Mouse (Mus musculus) MEL (cell line): ENCODE results near the gene Aff4. TPM values are rescaled to one million over a fixed set of nuclear protein-coding genes. Genes with fewer than 3 reads are reported as not detected.

ENCODE experiments used
- DNase-seq: peaks from one replicate; pipeline ENCODE4 v3.0.0; 2011; ENCODE audit warnings: low read depth, low spot score
- H3K27ac ChIP-seq: 2 replicates; pipeline ENCODE4 v1.5.1; 2012; ENCODE audit warnings: low read depth, mild to moderate bottlenecking, control low read depth, low read length, moderate library complexity; ENCODE audit not compliant: control insufficient read depth
- H3K27me3 ChIP-seq, 2 experiments: fragments of 150-350 bp in 1 of 2; sonication (generic) in 1 of 2; 2 replicates each; pipeline ENCODE4 v1.6.1; 2012; ENCODE audit warnings: low read length in 2 of 2, mild to moderate bottlenecking in 2 of 2, improper control_type of control experiment in 1 of 2, moderate library complexity in 1 of 2; ENCODE audit not compliant: insufficient read depth in 2 of 2, control insufficient read depth in 1 of 2
- H3K36me3 ChIP-seq, 2 experiments: 2 replicates each; pipeline ENCODE4 v1.6.1; 2012 to 2014; ENCODE audit warnings: low read length in 2 of 2, improper control_type of control experiment in 1 of 2, inconsistent platforms in 1 of 2, mild to moderate bottlenecking in 1 of 2; ENCODE audit not compliant: insufficient read depth in 2 of 2, control insufficient read depth in 1 of 2
- H3K4me1 ChIP-seq, 2 experiments: fragments of 150-350 bp in 1 of 2; sonication (generic) in 1 of 2; 2 replicates each; pipeline ENCODE4 v1.6.1; 2012; ENCODE audit warnings: low read length in 2 of 2, improper control_type of control experiment in 1 of 2, mild to moderate bottlenecking in 1 of 2; ENCODE audit not compliant: insufficient read depth in 2 of 2, control insufficient read depth in 1 of 2
- H3K4me3 ChIP-seq, 2 experiments: fragments of 150-350 bp in 1 of 2; sonication (generic) in 1 of 2; 2 replicates each; pipeline ENCODE4 v1.5.1; 2012; ENCODE audit warnings: low read depth in 2 of 2, low read length in 2 of 2, mild to moderate bottlenecking in 2 of 2, moderate library complexity in 2 of 2, control low read depth in 1 of 2, improper control_type of control experiment in 1 of 2; ENCODE audit not compliant: control insufficient read depth in 1 of 2, insufficient read depth in 1 of 2
- H3K79me2 ChIP-seq: 2 replicates; pipeline ENCODE4 v1.6.1; 2012; ENCODE audit warnings: mild to moderate bottlenecking, low read length, moderate library complexity; ENCODE audit not compliant: control insufficient read depth, poor library complexity, insufficient read depth
- H3K9ac ChIP-seq: 2 replicates; pipeline ENCODE4 v1.6.1; 2012; ENCODE audit warnings: low read depth, mild to moderate bottlenecking, control low read depth, low read length, moderate library complexity; ENCODE audit not compliant: control insufficient read depth, poor library complexity, severe bottlenecking
- H3K9me3 ChIP-seq: fragments of 150-350 bp; sonication (generic); replicated peaks from 2 replicates; pipeline ENCODE4 v1.6.1; 2012; ENCODE audit warnings: mild to moderate bottlenecking, low read length, improper control_type of control experiment, moderate library complexity; ENCODE audit not compliant: insufficient read depth
- BHLHE40 ChIP-seq: IDR thresholded peaks from 2 replicates; pipeline ENCODE4 v1.6.1; 2012; ENCODE audit warnings: low read depth, mild to moderate bottlenecking, inconsistent platforms, low read length, improper control_type of control experiment, borderline replicate concordance
- CHD1 ChIP-seq: IDR thresholded peaks from 2 replicates; pipeline ENCODE4 v1.6.1; 2012; ENCODE audit warnings: low read depth, mild to moderate bottlenecking, inconsistent platforms, low read length, improper control_type of control experiment
- CHD2 ChIP-seq: IDR thresholded peaks from 2 replicates; pipeline ENCODE4 v1.6.1; 2011; ENCODE audit warnings: low read length, improper control_type of control experiment
- CTCF ChIP-seq, 3 experiments: IDR thresholded peaks in 2 of 3; conservative IDR thresholded peaks in 1 of 3; 2 replicates each; pipeline ENCODE4 v1.5.1; 2011 to 2012; ENCODE audit warnings: low read length in 3 of 3, low read depth in 2 of 3, mild to moderate bottlenecking in 2 of 3, improper control_type of control experiment in 1 of 3, inconsistent platforms in 1 of 3, mixed read lengths in 1 of 3, moderate library complexity in 1 of 3; ENCODE audit not compliant: control insufficient read depth in 1 of 3, insufficient read depth in 1 of 3, poor library complexity in 1 of 3, severe bottlenecking in 1 of 3
- E2F4 ChIP-seq: IDR thresholded peaks from 2 replicates; pipeline ENCODE4 v1.6.1; 2011; ENCODE audit warnings: low read depth, low read length, improper control_type of control experiment, borderline replicate concordance
- ELF1 ChIP-seq: IDR thresholded peaks from 2 replicates; pipeline ENCODE4 v1.6.1; 2014; ENCODE audit warnings: low read depth, mild to moderate bottlenecking, inconsistent platforms, low read length, improper control_type of control experiment, moderate library complexity
- EP300 ChIP-seq, 2 experiments: IDR thresholded peaks; 2 replicates each; pipeline ENCODE4 v1.6.1; 2011; ENCODE audit warnings: improper control_type of control experiment in 2 of 2, low read length in 2 of 2, low read depth in 1 of 2, mild to moderate bottlenecking in 1 of 2
- ETS1 ChIP-seq: IDR thresholded peaks from 2 replicates; pipeline ENCODE4 v1.6.1; 2012; ENCODE audit warnings: low read depth, mild to moderate bottlenecking, inconsistent platforms, low read length, improper control_type of control experiment, moderate library complexity
- GABPA ChIP-seq: IDR thresholded peaks from 2 replicates; pipeline ENCODE4 v1.6.1; 2012; ENCODE audit warnings: low read depth, mild to moderate bottlenecking, inconsistent platforms, low read length, improper control_type of control experiment, moderate library complexity
- GATA1 ChIP-seq: IDR thresholded peaks from 2 replicates; pipeline ENCODE4 v1.6.1; 2011; ENCODE audit warnings: low read depth, low read length, improper control_type of control experiment
- HCFC1 ChIP-seq: IDR thresholded peaks from 2 replicates; pipeline ENCODE4 v1.6.1; 2012; ENCODE audit warnings: low read depth, mild to moderate bottlenecking, inconsistent platforms, low read length, improper control_type of control experiment, moderate library complexity
- JUND ChIP-seq: IDR thresholded peaks from 2 replicates; pipeline ENCODE4 v1.6.1; 2011; ENCODE audit warnings: low read depth, mild to moderate bottlenecking, improper control_type of control experiment, low read length
- KAT2A ChIP-seq: conservative IDR thresholded peaks from 2 replicates; pipeline ENCODE4 v1.6.1; 2012; ENCODE audit warnings: low read depth, low read length, improper control_type of control experiment, inconsistent platforms
- MAFK ChIP-seq: IDR thresholded peaks from 2 replicates; pipeline ENCODE4 v1.6.1; 2011; ENCODE audit warnings: low read depth, mild to moderate bottlenecking, low read length, improper control_type of control experiment, borderline replicate concordance
- MAZ ChIP-seq: IDR thresholded peaks from 2 replicates; pipeline ENCODE4 v1.6.1; 2012; ENCODE audit warnings: low read depth, mild to moderate bottlenecking, inconsistent platforms, low read length, improper control_type of control experiment
- MEF2A ChIP-seq: IDR thresholded peaks from 2 replicates; pipeline ENCODE4 v1.6.1; 2014; ENCODE audit warnings: low read depth, mild to moderate bottlenecking, inconsistent platforms, low read length, improper control_type of control experiment; ENCODE audit not compliant: poor library complexity, insufficient replicate concordance, severe bottlenecking; ENCODE audit errors: extremely low read depth
- MXI1 ChIP-seq: IDR thresholded peaks from 2 replicates; pipeline ENCODE4 v1.6.1; 2011; ENCODE audit warnings: mild to moderate bottlenecking, low read depth, low read length, improper control_type of control experiment
- MYB ChIP-seq: IDR thresholded peaks from 2 replicates; pipeline ENCODE4 v1.6.1; 2011; ENCODE audit warnings: mild to moderate bottlenecking, low read depth, low read length, improper control_type of control experiment
- NELFE ChIP-seq: IDR thresholded peaks from 2 replicates; pipeline ENCODE4 v1.6.1; 2011; ENCODE audit warnings: low read depth, low read length, improper control_type of control experiment
- NRF1 ChIP-seq: IDR thresholded peaks from 2 replicates; pipeline ENCODE4 v1.6.1; 2014; ENCODE audit warnings: low read depth, mild to moderate bottlenecking, inconsistent platforms, low read length, improper control_type of control experiment, moderate library complexity; ENCODE audit not compliant: poor library complexity, insufficient read depth, severe bottlenecking
- POLR2A ChIP-seq, 2 experiments: IDR thresholded peaks; 2 replicates each; pipeline ENCODE4 v1.6.1; 2011 to 2012; ENCODE audit warnings: low read length in 2 of 2, mild to moderate bottlenecking in 2 of 2, control low read depth in 1 of 2, improper control_type of control experiment in 1 of 2, low read depth in 1 of 2, moderate library complexity in 1 of 2; ENCODE audit not compliant: control insufficient read depth in 1 of 2, insufficient read depth in 1 of 2, poor library complexity in 1 of 2
- POLR2AphosphoS2 ChIP-seq: IDR thresholded peaks from 2 replicates; pipeline ENCODE4 v1.6.1; 2011; ENCODE audit warnings: low read length, improper control_type of control experiment
- POLR2AphosphoS5 ChIP-seq: IDR thresholded peaks from 2 replicates; pipeline ENCODE4 v1.6.1; 2012; ENCODE audit warnings: low read depth, borderline replicate concordance, mild to moderate bottlenecking, inconsistent platforms, low read length, moderate library complexity, mixed read lengths
- RAD21 ChIP-seq: IDR thresholded peaks from 2 replicates; pipeline ENCODE4 v1.6.1; 2011; ENCODE audit warnings: mild to moderate bottlenecking, low read depth, low read length, improper control_type of control experiment
- TBP ChIP-seq: IDR thresholded peaks from 2 replicates; pipeline ENCODE4 v1.8.0; 2011; ENCODE audit warnings: low read depth, low read length, improper control_type of control experiment
- UBTF ChIP-seq: IDR thresholded peaks from 2 replicates; pipeline ENCODE4 v1.6.1; 2012; ENCODE audit warnings: low read depth, mild to moderate bottlenecking, inconsistent platforms, low read length, improper control_type of control experiment, moderate library complexity, borderline replicate concordance; ENCODE audit not compliant: insufficient read depth
- USF1 ChIP-seq: IDR thresholded peaks from 2 replicates; pipeline ENCODE4 v1.6.1; 2014; ENCODE audit warnings: low read depth, mild to moderate bottlenecking, inconsistent platforms, low read length, improper control_type of control experiment, moderate library complexity
- USF2 ChIP-seq, 2 experiments: IDR thresholded peaks; 2 replicates each; pipeline ENCODE4 v1.6.1; 2011 to 2012; ENCODE audit warnings: improper control_type of control experiment in 2 of 2, low read length in 2 of 2, borderline replicate concordance in 1 of 2, inconsistent platforms in 1 of 2, low read depth in 1 of 2, mild to moderate bottlenecking in 1 of 2; ENCODE audit not compliant: insufficient read depth in 1 of 2
- ZC3H11A ChIP-seq: IDR thresholded peaks from 2 replicates; pipeline ENCODE4 v1.6.1; 2012; ENCODE audit warnings: low read depth, mild to moderate bottlenecking, inconsistent platforms, low read length, improper control_type of control experiment
- ZKSCAN1 ChIP-seq: IDR thresholded peaks from 2 replicates; pipeline ENCODE4 v1.6.1; 2012; ENCODE audit warnings: low read depth, mild to moderate bottlenecking, inconsistent platforms, low read length, improper control_type of control experiment, moderate library complexity
- ZMIZ1 ChIP-seq: IDR thresholded peaks from 2 replicates; pipeline ENCODE4 v1.6.1; 2012; ENCODE audit warnings: low read depth, mild to moderate bottlenecking, inconsistent platforms, low read length, improper control_type of control experiment, moderate library complexity
- ZNF384 ChIP-seq: IDR thresholded peaks from 2 replicates; pipeline ENCODE4 v1.6.1; 2012; ENCODE audit warnings: low read depth, mild to moderate bottlenecking, inconsistent platforms, low read length, improper control_type of control experiment
- polyA plus RNA-seq, 2 experiments: library from polyadenylated mRNA; stranded (reverse) in 1 of 2; unstranded in 1 of 2; fragments of >175 nt in 1 of 2; fragments of >200 nt in 1 of 2; gene quantifications; 2 replicates each; pipeline versions ENCODE4 v1.2.1 to v1.2.4; 2012; ENCODE audit warnings: low replicate concordance in 2 of 2, low read depth in 1 of 2; ENCODE audit not compliant: insufficient read length in 2 of 2, insufficient read depth in 1 of 2, missing spikeins in 1 of 2
- total RNA-seq: library from RNA; depleted of rRNA; stranded (reverse); fragments of 300-350 nt; gene quantifications from 2 replicates; pipeline ENCODE4 v1.2.3, GENCODE M21; 2012

Aff4 gene
- total and polyA plus RNA-seq, 3 experiments, result 29.0 to 268 (median 47.7) TPM

DNA sequence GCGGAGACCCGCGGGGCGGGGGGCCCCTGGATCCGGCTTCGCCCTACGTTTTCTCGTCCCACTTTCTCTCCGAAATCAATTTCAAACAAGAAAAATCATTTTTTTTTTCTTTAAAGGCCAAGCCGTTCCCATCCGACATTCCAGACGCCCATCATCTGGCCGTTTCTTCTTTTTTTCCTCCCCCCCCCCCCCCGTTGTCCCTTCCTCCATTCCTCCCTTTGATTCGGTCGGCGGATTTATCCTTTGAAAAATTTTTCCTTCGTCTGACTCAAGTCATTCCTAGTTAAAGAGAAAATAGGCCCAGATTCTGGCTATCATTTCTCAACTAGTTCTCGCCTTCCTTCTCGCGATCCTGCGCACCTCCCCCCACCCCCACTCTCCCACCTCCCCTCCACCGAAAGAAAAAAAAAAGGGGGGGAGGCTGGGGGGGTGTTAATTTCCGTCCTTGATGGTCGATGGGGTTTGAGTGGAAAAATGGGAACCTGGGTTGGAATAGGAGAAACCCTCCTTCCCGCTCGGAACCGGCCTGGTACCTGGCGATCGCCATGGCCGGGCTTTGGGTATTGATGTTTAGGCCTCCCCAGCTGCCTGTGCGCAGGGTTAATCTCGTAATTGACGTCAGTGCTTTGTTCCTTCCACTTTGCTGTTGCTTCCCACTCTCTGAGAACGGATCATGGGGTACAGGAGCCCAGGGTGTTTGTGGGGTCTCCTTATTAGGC is 750 bp downstream of the Aff4 start (continued):
- TF ChIP-seq RAD21 (no peak), USF1 (peak; percentile 32; the same call in 1 of the 2 replicates), GABPA (no peak), ZKSCAN1 (no peak), CHD2 (peak; percentile 96), ZC3H11A (no peak), MAZ (peak; percentile 88), HCFC1 (peak; percentile 66)

DNA sequence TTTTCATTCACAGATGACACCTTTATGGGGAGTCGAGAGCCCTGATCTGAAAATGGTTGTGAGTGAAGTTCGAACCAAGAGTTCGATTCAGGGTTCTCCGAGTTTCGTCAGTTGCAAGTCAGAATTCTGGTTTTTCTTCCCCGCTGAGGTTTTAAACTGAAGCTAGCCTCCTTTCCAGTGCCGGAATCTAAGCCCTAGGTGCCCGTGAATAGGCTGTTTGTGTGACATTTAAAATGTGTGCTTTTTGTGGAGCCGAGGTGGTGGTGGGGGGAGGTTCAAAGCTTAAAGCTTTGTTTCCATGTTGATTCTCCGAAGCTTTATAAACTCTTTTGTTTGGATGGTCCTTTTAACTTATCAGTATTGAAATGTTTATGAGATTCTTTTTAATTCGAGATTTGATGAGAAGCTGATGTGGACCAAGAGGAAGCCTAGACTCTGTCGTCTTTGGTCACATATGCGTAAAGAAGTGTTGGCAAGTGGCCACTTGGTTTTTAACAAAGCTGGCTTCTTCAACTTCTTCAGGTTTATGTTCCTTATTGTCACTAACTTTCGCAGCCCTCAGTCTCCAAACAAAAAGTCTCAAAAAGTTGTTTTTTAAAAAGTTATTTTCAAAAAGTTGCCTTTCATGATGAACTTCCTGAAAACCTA is 1.4 kb downstream of the Aff4 start:
- Histone ChIP-seq H3K9me3 (no peaks in the 10 kb centered on the region), H3K27me3 (no peaks in the 10 kb centered on the region), H3K9ac (peak overlapping the region; percentile 100), H3K4me3 (peak overlapping the region; percentile 88 to 98), H3K36me3 (peaks cover 10 to 39% of the 10 kb centered on the region in 2 experiments), H3K79me2 (peaks cover 36% of the 10 kb centered on the region), H3K27ac (peak overlapping the region; percentile 93), H3K4me1 (peaks cover 20 to 22% of the 10 kb centered on the region in 2 experiments)
- DNase-seq, result peak; percentile 66
- TF ChIP-seq NELFE (no peak), POLR2AphosphoS5 (no peak), TBP (0 out of 2 replicates have a peak, but pooled peaks have one; percentile 22), MAZ (0 out of 2 replicates have a peak, but pooled peaks have one; percentile 36), ELF1 (no peak), CHD1 (no peak), JUND (no peak), GATA1 (no peak), E2F4 (no peak), BHLHE40 (no peak), NRF1 (no peak), MYB (no peak), CHD2 (no peak), EP300 (IDR thresholded peaks at IDR 0.05; ENCODE audit: low read depth in 1 of 2, low read length in 2 of 2) (peak in 1 of 2 experiments; percentile 11; a peak in 1 of 4 replicates), ZMIZ1 (no peak), CTCF (IDR thresholded peaks at IDR 0.05 in 2 of 3, conservative IDR thresholded peaks at IDR 0.05 in 1 of 3; ENCODE audit: control insufficient read depth in 1 of 3, insufficient read depth in 1 of 3, low read depth in 2 of 3, low read length in 3 of 3, poor library complexity in 1 of 3, severe bottlenecking in 1 of 3) (no peak), MAFK (no peak), ZNF384 (no peak), POLR2AphosphoS2 (no peak), MEF2A (no peak), GABPA (no peak), KAT2A (no peak), USF1 (no peak), MXI1 (no peak; the same call in 1 of the 2 replicates), USF2 (IDR thresholded peaks at IDR 0.05; ENCODE audit: borderline replicate concordance in 1 of 2, insufficient read depth in 1 of 2, low read depth in 1 of 2, low read length in 2 of 2) (no peak), POLR2A (IDR thresholded peaks at IDR 0.05; ENCODE audit: control insufficient read depth in 1 of 2, insufficient read depth in 1 of 2, low read depth in 1 of 2, low read length in 2 of 2, poor library complexity in 1 of 2) (peak in 1 of 2 experiments; percentile 32; a peak in 1 of 4 replicates), ETS1 (no peak), RAD21 (no peak), UBTF (no peak)
